Mouse (Mus musculus) embryo, embryonic 9.5 days (tissue): ENCODE results near the gene Gngt2.
"Not testable (repeated sequence)": the region's sequence is repeated elsewhere in the genome, so short reads cannot be mapped to it uniquely, and the experiment has no call there.

Source experiments
- DNase-seq: peaks from one replicate; pipeline ENCODE4 v3.0.0-alpha.2; 2017; ENCODE audit errors: extremely low spot score

The Gngt2 gene

DNA sequence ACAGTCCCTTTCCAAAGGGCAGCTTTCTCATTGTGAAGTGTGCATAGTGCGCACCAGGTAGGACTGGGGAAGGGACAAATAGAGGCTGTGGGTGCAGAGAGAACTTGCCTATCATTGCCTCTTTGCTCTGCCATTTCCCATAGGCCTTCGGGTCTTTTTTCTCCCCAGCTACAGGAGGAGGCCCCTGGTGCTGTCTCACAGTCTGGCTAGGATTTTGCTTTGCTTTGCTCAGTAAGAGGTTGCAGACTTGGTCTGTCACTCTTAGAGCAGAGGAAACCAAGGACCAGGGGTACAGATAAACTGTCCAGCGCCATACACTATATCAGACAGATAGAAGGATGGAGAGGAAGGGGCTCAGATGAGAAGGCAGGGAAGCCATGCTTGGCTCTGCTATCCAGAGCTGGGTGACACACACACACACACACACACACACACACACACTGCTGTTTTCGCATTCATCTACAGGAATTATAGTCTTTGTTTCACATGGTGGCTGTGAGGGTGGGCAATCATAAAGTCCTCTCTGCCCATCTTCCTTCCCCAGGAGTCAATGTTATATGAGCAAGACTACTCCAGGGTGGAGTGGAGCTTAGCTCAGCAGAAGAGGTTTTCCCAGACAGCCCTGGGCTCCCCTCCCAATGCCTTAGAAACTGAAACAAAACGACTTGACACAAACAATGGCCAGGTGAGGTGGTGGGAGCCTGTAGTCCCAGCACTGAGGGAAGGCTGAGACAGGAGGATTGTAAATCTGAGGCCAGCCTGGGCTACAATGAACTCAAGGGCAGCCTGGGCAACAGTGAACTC, 3.9 kb downstream of the Gngt2 start:
- no peak for DNase-seq

DNA sequence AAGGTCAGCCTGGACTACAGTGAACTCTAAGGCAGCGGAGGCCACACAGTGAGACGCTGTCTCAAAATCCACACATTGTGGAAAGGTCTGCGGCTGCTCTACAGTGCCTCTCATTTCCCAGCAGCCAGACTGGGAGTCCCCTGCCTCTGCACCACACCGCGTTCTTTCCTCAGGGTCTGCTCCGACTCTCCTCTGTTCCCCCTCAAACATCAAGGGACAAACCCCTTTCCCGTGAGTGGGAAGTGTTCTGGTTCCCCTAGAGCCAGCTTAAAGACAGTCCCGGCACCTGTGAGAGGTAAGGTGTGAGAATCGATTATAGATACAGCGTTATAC, 4.4 kb downstream of the Gngt2 start:
- no peak for DNase-seq

DNA sequence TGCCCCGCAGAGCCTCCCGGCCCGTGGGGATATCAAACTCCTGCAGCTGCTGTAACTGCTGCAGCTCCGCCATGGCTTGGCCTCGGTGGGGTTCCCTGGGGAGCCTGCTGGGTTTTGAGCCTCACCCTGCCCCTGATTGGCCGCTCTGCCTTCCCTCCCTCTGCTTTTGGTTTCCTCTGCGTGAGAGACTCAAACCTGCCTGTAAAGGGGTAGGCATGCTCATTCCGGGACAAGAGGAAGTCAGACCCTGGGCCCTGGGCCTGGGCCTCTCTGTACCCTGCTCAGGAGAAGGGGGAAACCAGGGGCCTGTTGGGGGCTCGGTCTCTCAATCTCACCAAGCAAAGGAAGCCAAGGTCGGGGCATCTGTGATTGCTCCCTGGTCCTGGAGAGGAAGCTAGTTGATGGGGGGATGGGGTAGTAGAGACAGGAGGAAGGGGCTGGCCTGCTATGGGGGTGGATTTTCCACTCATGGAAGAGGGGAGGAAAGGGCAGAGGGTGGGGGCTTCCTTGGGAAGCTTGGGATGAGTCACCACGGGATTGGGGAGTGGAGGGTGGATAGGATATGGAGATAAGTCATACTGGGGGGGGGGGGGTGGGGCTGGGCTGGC, 5.2 kb downstream of the Gngt2 start, which contains the start of gene Abi3:
Gene Abi3 (minus strand): TSS at position 403 of the 608 bp plus-strand sequence.
- no peak for DNase-seq

DNA sequence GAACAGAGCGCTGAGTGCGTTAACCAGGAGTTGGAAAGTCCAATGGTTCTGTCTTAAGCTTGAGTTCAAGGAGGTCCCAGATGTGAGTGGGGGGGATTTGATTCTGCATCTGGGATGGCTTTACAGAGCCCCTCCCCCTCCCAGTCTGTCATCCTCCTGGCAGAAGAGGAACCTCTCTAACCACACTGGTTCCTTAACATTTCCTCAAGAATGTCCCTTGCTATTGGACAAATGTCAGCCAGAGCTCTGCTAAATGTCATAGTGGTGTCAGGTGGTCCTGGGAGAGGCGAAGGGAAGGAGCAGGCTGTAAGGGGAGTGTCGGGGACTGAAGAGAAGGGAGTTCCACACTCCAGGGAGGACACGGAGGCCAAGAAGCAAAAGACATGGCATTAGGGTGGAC, 5.9 kb downstream of the Gngt2 start:
- DNase-seq, result no peak

DNA sequence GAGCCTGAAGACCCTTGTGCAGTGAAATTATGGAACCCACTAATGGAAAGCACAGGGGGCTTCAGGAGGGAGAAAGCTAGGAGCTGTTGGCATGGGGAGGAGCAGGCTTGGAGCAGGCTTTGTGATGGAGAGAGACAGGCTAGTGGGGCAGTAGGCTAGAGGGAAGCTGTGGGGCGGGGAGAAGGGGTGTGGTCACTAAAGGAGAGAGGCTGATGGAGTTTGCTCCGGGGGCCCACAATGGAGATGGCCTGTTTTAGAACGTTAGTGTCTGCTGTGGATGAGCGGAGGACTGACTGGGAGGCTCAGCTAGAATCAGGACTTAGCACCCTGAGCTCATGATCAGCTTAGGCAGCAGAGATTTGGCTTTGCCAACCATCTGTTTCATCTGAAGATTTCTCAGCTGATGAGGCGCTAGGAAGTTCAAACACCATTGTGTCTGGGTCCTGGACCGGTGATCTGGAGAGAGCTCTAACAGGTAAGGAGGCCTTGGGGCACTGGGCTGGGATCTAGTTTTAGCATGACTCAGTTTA, 6.5 kb downstream of the Gngt2 start:
- no peak for DNase-seq

DNA sequence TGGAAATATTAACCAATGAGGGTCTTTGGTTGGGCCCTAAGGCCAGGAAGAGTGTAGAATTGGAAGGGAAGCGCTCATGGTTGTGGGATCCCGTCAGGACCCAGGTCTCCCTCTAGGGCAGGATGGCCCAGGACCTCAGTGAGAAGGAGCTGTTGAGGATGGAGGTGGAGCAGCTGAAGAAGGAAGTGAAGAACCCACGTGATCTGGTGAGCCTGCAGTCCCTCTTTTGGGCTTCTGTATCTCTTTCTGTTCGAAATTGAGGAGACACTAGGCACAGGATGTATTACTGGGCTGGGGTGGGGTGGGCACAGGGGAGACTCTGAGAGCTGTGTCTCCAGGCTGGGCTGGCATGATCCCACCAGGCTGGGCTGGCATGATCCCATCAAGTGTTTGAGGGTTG, 7.9 kb downstream of the Gngt2 start:
- DNase-seq, result no peak

DNA sequence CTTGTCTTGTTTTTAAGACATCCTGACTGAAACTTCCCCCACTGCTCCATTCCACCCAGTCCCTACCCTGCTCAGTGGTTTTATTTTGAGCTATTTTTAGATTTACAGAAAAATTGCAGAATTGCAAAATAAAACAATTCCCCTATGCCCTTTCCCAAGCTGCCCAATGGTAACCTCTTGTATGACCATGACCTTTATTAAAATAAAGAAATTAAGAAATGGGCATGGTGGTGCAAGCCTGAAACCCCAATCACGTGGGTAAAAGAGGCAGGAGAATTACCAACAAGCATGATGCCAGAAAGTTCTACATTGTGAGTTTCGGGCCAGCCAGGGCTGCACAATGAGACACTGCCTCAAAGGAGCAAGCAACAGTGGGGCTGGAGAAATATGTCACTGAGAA, 13.9 kb downstream of the Gngt2 start:
- no peak for DNase-seq

DNA sequence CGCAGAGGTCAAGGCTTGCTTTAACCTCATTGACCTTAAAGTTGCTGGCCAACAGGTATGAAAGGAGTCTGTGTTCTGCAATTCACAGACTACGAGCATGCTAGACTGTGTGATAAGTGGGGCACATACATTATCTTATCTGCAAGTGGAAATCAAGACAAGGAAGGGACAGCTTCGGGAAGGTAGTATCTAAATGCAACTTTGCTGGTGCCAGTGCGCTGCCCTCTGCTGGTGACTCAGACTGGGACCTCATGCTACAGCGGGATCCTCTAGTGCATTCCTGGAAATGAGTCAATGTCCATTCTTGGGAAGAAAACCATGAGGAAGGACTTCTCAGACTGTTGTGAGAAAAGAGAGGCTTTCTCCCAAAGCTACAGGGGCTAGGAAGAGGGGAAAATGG, 16.7 kb downstream of the Gngt2 start:
- no peak for DNase-seq

DNA sequence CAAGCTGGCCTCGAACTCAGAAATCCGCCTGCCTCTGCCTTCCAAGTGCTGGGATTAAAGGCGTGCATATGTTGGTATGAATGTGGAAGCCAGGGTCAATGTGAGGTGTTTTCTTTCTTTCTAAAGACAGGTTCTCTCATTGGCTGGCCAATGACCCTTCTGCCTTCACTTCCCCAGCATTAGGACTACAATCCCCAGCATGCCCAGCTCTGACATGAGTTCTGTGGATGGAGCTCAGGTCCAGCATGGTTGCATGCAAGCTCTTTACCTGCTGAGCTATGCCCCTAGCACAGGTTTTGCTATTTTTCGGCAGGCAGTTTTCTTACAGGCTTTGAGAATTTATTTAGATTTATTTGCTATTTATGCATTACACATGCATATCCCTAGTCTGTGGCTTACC, 20.3 kb downstream of the Gngt2 start:
- no peak for DNase-seq

DNA sequence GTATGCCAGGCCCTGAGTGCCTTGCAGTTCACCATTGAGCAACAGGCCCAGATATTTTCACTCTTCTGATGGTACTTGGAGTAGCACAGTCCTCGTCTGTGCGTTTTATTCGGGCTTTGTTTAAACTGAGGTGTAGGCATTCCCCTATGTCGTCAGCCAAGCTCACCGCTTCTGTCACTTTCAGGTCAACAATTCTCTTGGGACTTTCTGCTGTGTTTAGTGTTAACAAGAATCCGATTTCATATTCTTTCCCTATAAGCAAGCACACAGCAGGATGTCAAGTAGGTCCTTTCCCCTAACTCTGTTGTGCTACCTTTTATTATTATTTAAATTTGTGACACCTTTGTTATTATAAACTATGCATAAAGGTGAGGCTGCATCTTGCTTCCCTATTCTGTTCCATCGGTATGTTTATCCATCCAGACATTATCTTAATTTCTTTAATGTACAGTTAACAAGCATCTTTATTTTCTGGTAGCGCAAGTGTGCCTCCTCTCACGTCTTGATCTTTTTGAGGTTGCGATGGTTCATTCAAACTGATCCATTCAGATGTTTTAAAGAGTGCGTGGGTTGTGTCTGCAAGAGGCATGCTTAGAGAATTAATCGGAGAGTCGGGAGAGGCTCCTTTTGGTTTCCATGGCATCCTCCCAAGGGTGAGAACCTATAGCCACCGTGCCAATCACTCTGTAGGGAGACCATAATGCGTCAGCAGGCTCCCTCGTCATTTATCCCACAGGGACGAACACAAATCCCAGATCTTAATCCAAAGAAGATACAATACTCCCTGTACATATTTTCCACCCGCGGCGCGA, 20.9 kb downstream of the Gngt2 start:
- no peak for DNase-seq

DNA sequence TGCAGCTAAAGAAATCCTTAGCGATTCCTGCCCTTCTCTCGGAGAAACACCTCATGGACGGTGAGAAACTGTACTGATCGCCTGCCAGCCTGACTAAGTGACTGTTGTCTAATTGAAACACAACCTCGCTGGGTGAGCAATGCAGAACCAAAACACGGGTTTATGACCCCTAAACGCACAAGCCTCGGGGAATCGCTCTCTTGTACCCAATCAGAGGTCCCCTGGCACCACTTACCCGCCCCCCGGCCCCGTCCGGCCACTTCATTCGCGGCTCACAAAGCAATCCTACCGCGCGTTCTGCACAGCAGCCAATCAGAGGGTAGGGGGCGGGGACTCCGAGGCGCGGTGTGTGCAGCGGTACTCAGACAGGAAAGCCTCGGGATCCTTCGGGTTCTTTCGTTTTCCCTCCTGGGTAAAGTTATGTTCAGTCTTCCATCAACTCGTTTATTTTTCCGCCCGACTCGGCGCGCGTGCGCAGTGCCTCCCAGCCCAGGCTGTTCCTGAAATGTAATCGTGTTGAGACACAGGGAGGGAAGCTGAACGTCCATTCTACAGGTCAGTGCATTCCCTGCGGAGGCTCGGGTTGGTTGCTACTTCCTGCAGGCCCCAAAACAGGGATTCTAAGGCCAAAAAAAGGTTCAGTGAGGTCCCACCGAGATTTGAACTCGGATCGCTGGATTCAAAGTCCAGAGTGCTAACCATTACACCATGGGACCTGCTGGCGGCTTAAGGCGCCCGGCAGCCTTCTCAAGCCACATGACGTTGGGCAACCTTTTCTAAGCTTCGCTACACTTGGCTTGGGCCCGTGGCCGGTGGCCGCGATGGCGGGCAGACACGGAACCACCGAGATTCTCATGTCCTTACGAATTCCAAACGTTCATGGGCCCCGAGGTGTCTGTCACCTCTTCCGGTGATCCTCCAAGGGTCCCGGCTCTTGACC, 21.8 kb downstream of the Gngt2 start:
- peak; percentile 97 for DNase-seq

DNA sequence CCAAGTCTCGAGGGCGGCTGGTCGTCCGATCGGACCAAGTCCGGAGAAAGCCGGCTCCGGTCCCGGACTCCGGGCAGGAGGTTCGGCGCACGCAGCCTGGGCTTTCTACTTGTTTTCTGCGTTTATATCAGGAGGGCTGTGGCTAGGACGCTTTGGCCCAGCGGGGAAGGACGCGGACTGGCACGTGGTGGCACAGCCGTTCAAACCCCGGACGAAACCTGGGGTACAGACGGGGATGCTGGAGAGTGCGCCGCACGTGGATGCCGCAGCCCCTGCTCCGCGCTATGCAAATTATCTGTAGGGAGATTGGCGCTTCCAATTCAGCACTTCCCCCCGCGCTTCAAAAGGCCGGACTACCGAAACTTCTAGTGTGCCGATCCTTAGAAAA, 22.4 kb downstream of the Gngt2 start:
- no peak for DNase-seq

DNA sequence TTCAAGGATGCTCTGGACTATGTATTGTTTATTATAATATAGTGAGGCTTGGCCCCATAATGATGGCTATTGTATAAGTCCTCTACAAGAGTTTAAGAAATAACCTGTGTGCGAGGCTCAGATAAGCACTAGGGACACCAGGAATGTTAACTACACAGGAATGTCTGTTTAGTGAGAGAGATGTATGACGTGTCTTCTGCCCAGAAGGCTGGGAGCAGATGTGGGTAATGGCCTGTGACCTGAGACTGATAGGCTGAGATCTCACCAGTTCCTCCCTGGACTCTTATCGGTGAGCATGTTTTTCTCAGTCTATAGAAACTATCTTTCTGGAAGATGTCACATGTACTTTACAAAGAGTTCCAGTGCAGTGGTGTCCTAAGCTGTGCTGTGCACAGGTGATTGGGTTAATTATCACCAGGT, 23.1 kb downstream of the Gngt2 start:
- DNase-seq, result no peak

DNA sequence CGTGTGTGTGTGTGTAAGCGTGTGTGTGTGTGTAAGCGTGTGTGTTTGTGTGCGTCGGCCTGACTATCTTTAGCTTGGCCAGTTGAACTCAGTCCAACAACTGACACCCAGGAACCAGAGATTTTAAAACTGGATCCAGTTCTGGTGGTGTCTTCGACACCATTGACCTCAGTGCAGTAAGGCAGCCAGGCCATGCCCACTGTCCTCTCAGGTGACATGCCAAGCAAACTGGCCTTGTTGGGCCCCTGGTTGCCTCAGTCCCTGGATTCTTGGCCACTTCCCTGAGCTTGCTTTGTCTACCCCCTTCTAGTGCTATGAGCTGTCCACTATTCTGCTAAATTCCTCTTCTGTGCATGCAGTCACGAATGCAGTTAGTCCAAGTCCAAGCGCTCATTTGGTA, 24.4 kb downstream of the Gngt2 start:
- DNase-seq, result no peak

DNA sequence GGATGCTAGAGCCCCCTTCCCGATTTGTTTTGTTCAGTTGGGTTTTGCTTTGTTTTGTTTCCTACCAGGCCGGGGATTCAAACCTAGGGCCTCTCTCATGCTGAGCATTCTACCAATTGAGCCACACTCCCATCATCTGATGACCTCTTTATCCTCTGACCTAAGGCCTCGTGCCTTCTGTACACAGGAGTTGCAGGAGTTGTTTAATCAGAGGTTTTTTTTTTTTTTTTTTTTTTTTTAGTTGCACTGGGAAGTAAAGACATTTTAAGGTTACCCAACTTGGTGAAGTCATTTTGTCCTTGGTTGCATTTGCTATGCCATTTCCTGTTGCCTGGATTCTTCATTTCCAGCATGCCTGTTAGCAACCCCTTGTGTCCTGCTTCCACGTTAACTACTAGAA, 32.4 kb downstream of the Gngt2 start:
- DNase-seq, result no peak

DNA sequence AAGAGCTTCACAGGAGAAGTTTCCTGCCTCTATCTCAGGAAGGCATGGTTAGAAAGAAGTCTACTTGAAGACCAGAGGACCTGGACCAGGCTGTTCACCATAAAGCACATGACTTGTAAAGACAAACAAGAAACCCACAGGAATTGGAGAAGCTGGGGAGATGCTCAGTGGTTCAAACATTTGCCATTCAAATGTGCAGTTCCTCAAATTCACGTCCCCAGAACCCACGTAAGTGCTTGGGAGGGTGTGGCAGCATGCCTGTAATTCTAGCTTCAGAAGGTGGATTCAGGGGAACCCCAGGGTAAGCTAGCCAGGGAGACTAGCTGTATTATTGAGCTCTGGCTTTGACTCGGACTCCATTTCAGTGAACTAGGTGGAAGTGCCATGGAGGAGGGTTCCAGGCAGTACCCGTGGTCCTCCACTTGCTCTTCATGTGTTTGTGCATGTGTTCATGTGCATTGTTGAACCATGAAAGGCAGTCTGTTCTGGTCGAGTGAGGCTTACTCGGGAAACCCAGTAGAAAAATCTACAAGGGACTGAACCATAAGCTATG, 33.0 kb downstream of the Gngt2 start:
- DNase-seq, result no peak

DNA sequence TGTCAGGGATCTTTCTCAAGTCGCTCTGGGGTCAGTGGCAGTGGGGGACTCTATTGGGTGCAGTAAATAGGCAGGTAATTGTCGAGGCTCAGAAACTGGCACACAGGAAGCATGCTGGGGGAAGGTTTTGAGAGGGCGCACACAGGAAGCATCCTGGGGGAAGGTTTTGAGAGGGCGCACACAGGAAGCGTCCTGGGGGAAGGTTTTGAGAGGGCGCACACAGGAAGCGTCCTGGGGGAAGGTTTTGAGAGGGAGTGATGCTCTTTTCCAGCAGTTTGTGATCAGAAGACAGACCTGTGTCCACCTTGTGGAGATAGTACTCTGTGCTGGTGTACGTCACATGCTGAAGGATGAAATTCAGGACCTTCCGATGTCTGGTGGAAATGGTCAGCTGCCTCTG, 38.8 kb downstream of the Gngt2 start:
- DNase-seq, result no peak

DNA sequence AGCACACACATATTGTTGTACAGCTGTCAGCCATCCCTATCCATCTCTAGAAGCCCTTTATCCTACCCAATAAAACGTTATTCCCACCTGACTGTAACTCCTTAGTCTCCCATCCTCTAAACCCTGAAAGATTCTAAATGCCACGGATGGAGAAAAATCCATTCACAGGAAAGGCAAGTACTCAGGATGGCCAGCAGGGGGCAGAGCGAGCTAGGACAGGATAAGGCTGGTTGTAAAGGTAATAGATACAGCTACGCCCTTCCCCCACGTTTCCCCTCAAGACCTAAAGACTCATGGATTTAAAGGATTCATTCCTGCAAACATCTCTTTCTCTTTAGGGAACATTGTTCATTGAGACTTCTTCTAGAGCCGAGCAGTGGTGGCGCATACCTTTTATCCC, 39.3 kb downstream of the Gngt2 start:
- DNase-seq, result peak; percentile 76

DNA sequence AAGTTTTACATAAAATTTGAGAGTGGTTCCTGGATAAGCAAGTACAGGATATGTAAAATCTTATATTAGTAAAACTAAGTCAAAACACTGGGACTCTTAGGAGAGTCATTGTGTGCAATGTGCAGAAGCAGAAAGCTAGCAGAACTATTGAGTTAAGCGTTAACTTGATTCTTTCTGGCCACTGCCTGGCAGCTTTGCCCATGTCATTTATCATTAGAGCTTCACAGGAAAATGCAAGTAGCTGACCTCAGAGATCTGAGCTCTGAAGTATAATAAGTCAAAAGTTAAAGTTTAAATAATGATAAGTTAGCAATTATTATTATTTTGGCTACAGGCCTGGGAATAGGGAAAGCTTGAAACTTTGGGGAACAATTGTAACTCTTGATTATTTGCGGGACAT, 42.8 kb downstream of the Gngt2 start:
- DNase-seq, result not testable (repeated sequence)

DNA sequence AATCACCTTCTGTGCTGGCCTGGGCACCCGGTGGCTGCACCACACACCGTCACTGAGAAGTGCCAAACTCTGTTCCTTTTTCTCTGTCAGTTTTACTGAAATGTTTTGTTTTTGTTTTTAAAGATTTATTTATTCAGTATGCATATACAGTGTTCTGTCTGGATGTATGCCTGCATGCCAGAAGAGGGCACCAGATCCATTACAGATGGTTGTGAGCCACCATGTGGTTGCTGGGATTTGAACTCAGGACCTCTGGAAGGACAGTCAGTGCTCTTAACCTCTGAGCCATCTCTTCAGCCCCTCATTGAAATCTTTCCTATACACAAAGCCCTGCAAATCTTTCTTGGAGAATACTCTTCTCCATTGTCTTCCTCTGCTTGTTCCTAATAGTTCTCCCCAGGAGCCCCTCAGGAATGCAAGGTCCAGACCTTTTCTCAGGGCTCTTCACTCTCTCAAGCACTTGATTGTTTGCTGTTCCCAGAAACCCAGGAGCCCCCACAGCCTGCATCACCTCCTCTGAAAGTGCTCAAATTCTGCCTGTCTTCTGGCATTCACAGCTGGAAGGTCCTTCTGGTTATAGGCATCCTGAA, 53.5 kb downstream of the Gngt2 start:
- no peak for DNase-seq
